8 mouse cellular contexts compared by ENCODE assay signal in genomic region chr1:72825921-72826320, GRCm38 (mm10). TPM values are rescaled to one million over a fixed set of nuclear protein-coding genes. Genes with fewer than 3 reads are reported as not detected.
DNase-seq lines count a peak whose midpoint lies in the region; ATAC-seq and TF ChIP-seq lines count a peak whose summit lies in the region.
"Had no signal": no experiment of that assay in that cellular context is flagged by ENCODE, and none has a peak within 500 bp of the region (broad histone marks: within the 10 kb centered on the region; RNA-seq: fewer than 3 reads in every experiment).

No protein-coding gene starts in this region.

- WGBS in hindbrain, embryonic 11.5 days, result 1% methylated on average over 4 of the region's 4 CpGs
- 1% methylated on average over 4 of the region's 4 CpGs for WGBS in midbrain, embryonic 13.5 days

- H3K4me1 ChIP-seq in E14TG2a.4 (replicated peaks; ENCODE audit: low read depth, low read length), result peaks cover 67% of the 10 kb centered on the region
- peaks cover 4% of the 10 kb centered on the region for H3K4me1 ChIP-seq in hindbrain, embryonic 11.5 days (replicated peaks; ENCODE audit: control insufficient read depth, insufficient read depth, low read length)
- H3K4me1 ChIP-seq in midbrain, embryonic 13.5 days (replicated peaks), result peaks cover 46% of the 10 kb centered on the region

- no peaks in the 10 kb centered on the region for H3K27me3 ChIP-seq in E14TG2a.4 (ENCODE audit: insufficient read depth, low read length)
- no peaks in the 10 kb centered on the region for H3K27me3 ChIP-seq in hindbrain, embryonic 11.5 days (ENCODE audit: control insufficient read depth, insufficient read depth, low read length)
- H3K27me3 ChIP-seq in midbrain, embryonic 13.5 days, result no peaks in the 10 kb centered on the region; the same call in 1 of the 2 replicates

- ATAC-seq in hindbrain, embryonic 11.5 days (ENCODE audit: low FRiP score), result no peak
- no peak for ATAC-seq in midbrain, embryonic 13.5 days

- peak; percentile 66 for DNase-seq in R1 (ENCODE audit: low read depth, low spot score)
- DNase-seq in hindbrain, embryonic 11.5 days (ENCODE audit: low spot score), result peak; percentile 47
- no peak for DNase-seq in frontal cortex, postnatal 10 days (ENCODE audit: low spot score in 2 of 2)
- no peak for DNase-seq in urinary bladder, adult 18-20 months (ENCODE audit: low spot score in 2 of 2)
- no peak for DNase-seq in spleen, postnatal 14 days (ENCODE audit: low spot score in 2 of 2)
- DNase-seq: lung, postnatal 36 days had no signal

- no peaks in the 10 kb centered on the region for H3K9me3 ChIP-seq in E14TG2a.4 (ENCODE audit: low read length)
- H3K9me3 ChIP-seq in hindbrain, embryonic 11.5 days (ENCODE audit: control insufficient read depth, low read length), result no peaks in the 10 kb centered on the region
- H3K9me3 ChIP-seq in midbrain, embryonic 13.5 days, result no peaks in the 10 kb centered on the region; the same call in 1 of the 2 replicates

- H3K4me2 ChIP-seq in hindbrain, embryonic 11.5 days (replicated peaks; ENCODE audit: low read depth, low read length), result peak overlapping the region; percentile 96
- H3K4me2 ChIP-seq in midbrain, embryonic 13.5 days (replicated peaks), result peak overlapping the region; percentile 92

- peak overlapping the region; percentile 86 for H3K9ac ChIP-seq in hindbrain, embryonic 11.5 days (ENCODE audit: low read depth, low read length)
- peak overlapping the region; percentile 90 for H3K9ac ChIP-seq in midbrain, embryonic 13.5 days (replicated peaks)

- H3K36me3 ChIP-seq in E14TG2a.4 (ENCODE audit: insufficient read depth, low read length), result peaks cover 36% of the 10 kb centered on the region
- no peaks in the 10 kb centered on the region for H3K36me3 ChIP-seq in hindbrain, embryonic 11.5 days (ENCODE audit: control insufficient read depth, insufficient read depth, low read length)
- peaks cover 12% of the 10 kb centered on the region for H3K36me3 ChIP-seq in midbrain, embryonic 13.5 days

- H3K4me3 ChIP-seq in E14TG2a.4 (replicated peaks; ENCODE audit: low read length), result peak overlapping the region; percentile 98
- peak overlapping the region; percentile 83 for H3K4me3 ChIP-seq in hindbrain, embryonic 11.5 days (ENCODE audit: low read depth, low read length)
- H3K4me3 ChIP-seq in midbrain, embryonic 13.5 days (replicated peaks), result peak overlapping the region; percentile 86

- peak overlapping the region; percentile 81 for H3K27ac ChIP-seq in hindbrain, embryonic 11.5 days (ENCODE audit: low read depth, low read length)
- H3K27ac ChIP-seq in midbrain, embryonic 13.5 days, result peak overlapping the region; percentile 91

- TF ChIP-seq CTCF in E14TG2a.4 (conservative IDR thresholded peaks at IDR 0.05; ENCODE audit: low read length), result no peak

RNA-seq across cellular contexts. Expression of gene Igfbp2, which starts 1.6 kb away (rescaled TPM):
- 521 and 561 TPM in 2 replicates for polyA plus RNA-seq in hindbrain, embryonic 11.5 days (2014; fragmentation: Nextera tagmentation; extraction: Ambion mirVana)
- 294 and 385 TPM in 2 replicates for polyA plus RNA-seq in midbrain, embryonic 13.5 days (2015; fragmentation: Nextera tagmentation; extraction: Ambion mirVana)

RNA-seq across cellular contexts. Expression of gene Igfbp5, which starts 48.8 kb away (rescaled TPM):
- polyA plus RNA-seq in hindbrain, embryonic 11.5 days (2014; fragmentation: Nextera tagmentation; extraction: Ambion mirVana), result 28.1 and 34.8 TPM in 2 replicates
- polyA plus RNA-seq in midbrain, embryonic 13.5 days (2015; fragmentation: Nextera tagmentation; extraction: Ambion mirVana), result 28.7 and 31.8 TPM in 2 replicates

Comparison
In these comparisons a context has a peak if more than half of its experiments do, and no peak if none do; other contexts are left out.
1. DNase-seq: peak in R1 (single experiment) and hindbrain, embryonic 11.5 days (single experiment); none in frontal cortex, postnatal 10 days (0 of 2), urinary bladder, adult 18-20 months (0 of 2) and spleen, postnatal 14 days (0 of 2).
2. Peak in every context shown above with its lines, with median percentiles within 50 percentile points of each other: H3K4me3 ChIP-seq.